Comparison of ENCODE assay signal across 15 mouse cellular contexts in the genomic region with DNA sequence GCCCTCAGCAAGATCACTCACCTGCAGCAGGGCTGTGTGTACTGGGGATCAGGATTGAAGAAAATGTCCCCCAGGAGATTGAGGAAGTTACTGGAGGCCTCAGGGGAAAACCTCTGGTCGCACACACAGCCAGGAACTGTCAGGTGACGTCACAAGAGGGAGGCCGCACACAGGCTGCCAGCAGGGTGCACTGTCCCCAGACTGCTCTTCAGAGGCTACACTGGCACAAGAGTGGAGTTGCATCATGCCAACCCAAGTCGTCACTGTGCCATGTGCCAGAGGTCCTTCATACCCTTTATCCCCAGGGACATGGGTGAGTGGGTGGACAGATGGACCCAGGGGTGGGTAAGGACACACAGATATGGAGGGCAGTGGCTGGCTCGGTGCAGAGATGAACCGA. TPM values are rescaled to one million over a fixed set of nuclear protein-coding genes. Genes with fewer than 3 reads are reported as not detected.
A peak's percentile ranks its signal among the peaks of the same experiment; 100 is the strongest.
DNase-seq lines count a peak whose midpoint lies in the region; ATAC-seq lines count a peak whose summit lies in the region.
"Had no signal": no experiment of that assay in that cellular context is flagged by ENCODE, and none has a peak within 500 bp of the region (broad histone marks: within the 10 kb centered on the region; RNA-seq: fewer than 3 reads in every experiment).

No protein-coding gene starts in this region.

- no peak overlapping the region for H3K4me2 ChIP-seq in embryonic facial prominence, embryonic 14.5 days (ENCODE audit: low read depth, low read length)
- H3K4me2 ChIP-seq: heart, embryonic 12.5 days; limb, embryonic 12.5 days; midbrain, embryonic 12.5 days; neural tube, embryonic 15.5 days had no signal

- peak; percentile 10 for DNase-seq in embryonic facial prominence, embryonic 14.5 days (ENCODE audit: low spot score)
- DNase-seq in embryonic facial prominence, embryonic 10.5 days (ENCODE audit: low spot score): no peak
- peak; percentile 15 for DNase-seq in thymus, postnatal 25 days
- DNase-seq in thymus, postnatal 0 days (ENCODE audit: low spot score): no peak
- DNase-seq in splenic B cell, adult 2 months (ENCODE audit: low read depth, low spot score): peak; percentile 79
- DNase-seq in kidney, postnatal 36 days: no peak
- no peak for DNase-seq in retina, embryonic 14.5 days (ENCODE audit: low spot score)
- DNase-seq: cerebellum, postnatal 36 days had no signal

- H3K36me3 ChIP-seq in embryonic facial prominence, embryonic 14.5 days (ENCODE audit: control insufficient read depth, insufficient read depth, low read length): no peaks in the 10 kb centered on the region
- peaks cover 26% of the 10 kb centered on the region for H3K36me3 ChIP-seq in embryonic facial prominence, embryonic 10.5 days (replicated peaks)
- H3K36me3 ChIP-seq in splenic B cell, adult 2 months (ENCODE audit: control insufficient read depth, insufficient read depth, low read length, poor library complexity, severe bottlenecking): peaks cover 5% of the 10 kb centered on the region
- H3K36me3 ChIP-seq: limb, embryonic 12.5 days; neural tube, embryonic 15.5 days had no signal

- no peak overlapping the region for H3K9ac ChIP-seq in embryonic facial prominence, embryonic 14.5 days (ENCODE audit: low read depth, low read length)
- H3K9ac ChIP-seq: heart, embryonic 12.5 days; limb, embryonic 12.5 days; midbrain, embryonic 12.5 days; neural tube, embryonic 15.5 days had no signal

- H3K4me1 ChIP-seq in embryonic facial prominence, embryonic 14.5 days (ENCODE audit: control insufficient read depth, insufficient read depth, low read length): no peaks in the 10 kb centered on the region
- no peaks in the 10 kb centered on the region for H3K4me1 ChIP-seq in embryonic facial prominence, embryonic 10.5 days
- H3K4me1 ChIP-seq: heart, embryonic 12.5 days; midbrain, embryonic 12.5 days; neural tube, embryonic 15.5 days had no signal

- no peaks in the 10 kb centered on the region for H3K27me3 ChIP-seq in embryonic facial prominence, embryonic 14.5 days (replicated peaks; ENCODE audit: control insufficient read depth, insufficient read depth, low read length)
- no peaks in the 10 kb centered on the region for H3K27me3 ChIP-seq in embryonic facial prominence, embryonic 10.5 days (replicated peaks; ENCODE audit: low read depth, poor library complexity, severe bottlenecking)
- H3K27me3 ChIP-seq in splenic B cell, adult 2 months (ENCODE audit: control insufficient read depth, insufficient read depth, low read length, poor library complexity, severe bottlenecking): no peaks in the 10 kb centered on the region
- H3K27me3 ChIP-seq: heart, embryonic 12.5 days; limb, embryonic 12.5 days; midbrain, embryonic 12.5 days; neural tube, embryonic 15.5 days had no signal

- H3K27ac ChIP-seq in embryonic facial prominence, embryonic 14.5 days (replicated peaks; ENCODE audit: low read depth, low read length): no peak overlapping the region
- no peak overlapping the region for H3K27ac ChIP-seq in embryonic facial prominence, embryonic 10.5 days (replicated peaks)
- H3K27ac ChIP-seq: limb, embryonic 12.5 days; midbrain, embryonic 12.5 days; neural tube, embryonic 15.5 days had no signal

- no peaks in the 10 kb centered on the region for H3K9me3 ChIP-seq in embryonic facial prominence, embryonic 14.5 days (ENCODE audit: control insufficient read depth, low read length)
- no peaks in the 10 kb centered on the region for H3K9me3 ChIP-seq in embryonic facial prominence, embryonic 10.5 days
- H3K9me3 ChIP-seq: heart, embryonic 12.5 days; limb, embryonic 12.5 days; midbrain, embryonic 12.5 days; neural tube, embryonic 15.5 days had no signal

- WGBS in embryonic facial prominence, embryonic 14.5 days: 70% methylated on average over 6 of the region's 6 CpGs
- 81% methylated on average over 6 of the region's 6 CpGs for WGBS in embryonic facial prominence, embryonic 10.5 days

- H3K4me3 ChIP-seq in embryonic facial prominence, embryonic 14.5 days (ENCODE audit: low read depth, low read length): no peak overlapping the region
- H3K4me3 ChIP-seq in embryonic facial prominence, embryonic 10.5 days: no peak overlapping the region
- H3K4me3 ChIP-seq: erythroblast, embryonic 14.5 days; heart, embryonic 12.5 days; limb, embryonic 12.5 days; midbrain, embryonic 12.5 days; neural tube, embryonic 15.5 days had no signal

- no peak for ATAC-seq in embryonic facial prominence, embryonic 14.5 days (ENCODE audit: low read depth)
- ATAC-seq in hematopoietic stem cell, adult 5-6 weeks (replicated peaks in 1 of 2; ENCODE audit: insufficient read depth in 1 of 2, low FRiP score in 2 of 2, low TSS enrichment in 1 of 2, low read depth in 1 of 2, poor library complexity in 2 of 2, severe bottlenecking in 2 of 2): peak; percentile 56; a peak in 3 of 4 replicates
- ATAC-seq: hindbrain, embryonic 16.5 days had no signal

RNA-seq across cellular contexts. Expression of gene Man2b2, which starts 15.9 kb away (rescaled TPM):
- 22.2 and 24.2 TPM in 2 replicates for polyA plus RNA-seq in embryonic facial prominence, embryonic 14.5 days (2014; fragmentation: Nextera tagmentation; extraction: Ambion mirVana)
- polyA plus RNA-seq in embryonic facial prominence, embryonic 10.5 days (2016; fragmentation: Nextera tagmentation; extraction: Ambion mirVana): 9.6 and 11.1 TPM in 2 replicates
- polyA plus RNA-seq in thymus, postnatal 0 days (2015; fragmentation: Nextera tagmentation; extraction: Ambion mirVana): 15.4 and 15.6 TPM in 2 replicates
- 12.9 and 13.7 TPM in 2 replicates for total RNA-seq in hematopoietic stem cell, adult 5-6 weeks (2017)

RNA-seq across cellular contexts. Expression of gene Mrfap1, which starts 18.0 kb away (rescaled TPM):
- polyA plus RNA-seq in embryonic facial prominence, embryonic 14.5 days (2014; fragmentation: Nextera tagmentation; extraction: Ambion mirVana): 582 TPM in 2 replicates
- 494 and 508 TPM in 2 replicates for polyA plus RNA-seq in embryonic facial prominence, embryonic 10.5 days (2016; fragmentation: Nextera tagmentation; extraction: Ambion mirVana)
- polyA plus RNA-seq in thymus, postnatal 0 days (2015; fragmentation: Nextera tagmentation; extraction: Ambion mirVana): 322 and 329 TPM in 2 replicates
- total RNA-seq in hematopoietic stem cell, adult 5-6 weeks (2017): 300 and 329 TPM in 2 replicates

RNA-seq across cellular contexts. Expression of gene Ppp2r2c, which starts 53.8 kb away (rescaled TPM):
- polyA plus RNA-seq in embryonic facial prominence, embryonic 14.5 days (2014; fragmentation: Nextera tagmentation; extraction: Ambion mirVana): 2.9 and 3.1 TPM in 2 replicates
- 0.73 and 1.2 TPM in 2 replicates for polyA plus RNA-seq in embryonic facial prominence, embryonic 10.5 days (2016; fragmentation: Nextera tagmentation; extraction: Ambion mirVana)
- polyA plus RNA-seq in thymus, postnatal 0 days (2015; fragmentation: Nextera tagmentation; extraction: Ambion mirVana): 0.04 TPM in 1 of 2 replicates, not detected in the other
- total RNA-seq in hematopoietic stem cell, adult 5-6 weeks (2017): 3.8 TPM in 1 of 2 replicates, not detected in the other
- polyA plus RNA-seq: erythroblast, embryonic 14.5 days had no signal

Comparison
In these comparisons a context has a peak if more than half of its experiments do, and no peak if none do; other contexts are left out.
1. DNase-seq: peak in embryonic facial prominence, embryonic 14.5 days (single experiment), thymus, postnatal 25 days (single experiment) and splenic B cell, adult 2 months (single experiment); none in embryonic facial prominence, embryonic 10.5 days (single experiment), thymus, postnatal 0 days (single experiment), kidney, postnatal 36 days (0 of 2) and retina, embryonic 14.5 days (single experiment).